Mouse (Mus musculus) lung, postnatal 0 days (tissue): ENCODE results near the gene Cited4.

Experiments used
- CTCF ChIP-seq: IDR thresholded peaks from 2 replicates; pipeline ENCODE4 v1.5.1; 2016; ENCODE audit warnings: antibody characterized with exemption, mild to moderate bottlenecking
- EP300 ChIP-seq: IDR thresholded peaks from 2 replicates; pipeline ENCODE4 v1.6.1; 2016; ENCODE audit warnings: antibody characterized with exemption, mild to moderate bottlenecking, control low read depth

- TF ChIP-seq EP300, result no peak
- TF ChIP-seq CTCF, result no peak
Observed at GRCm38 (mm10) chr4:120650208-120650592, 16.2 kb upstream of the Cited4 start.
